ENCODE assay signal across 15 mouse cellular contexts in genomic region chr14:99449112-99449511, GRCm38 (mm10).
DNase-seq lines count a peak whose midpoint lies in the region; ATAC-seq and TF ChIP-seq lines count a peak whose summit lies in the region.
"Had no signal": no experiment of that assay in that cellular context is flagged by ENCODE, and none has a peak within 500 bp of the region (broad histone marks: within the 10 kb centered on the region; RNA-seq: fewer than 3 reads in every experiment).

No protein-coding gene starts in this region.

- no peak overlapping the region for H3K4me3 ChIP-seq in MEL (ENCODE audit: control insufficient read depth in 1 of 2, insufficient read depth in 1 of 2, low read depth in 2 of 2, low read length in 2 of 2)
- no peak overlapping the region for H3K4me3 ChIP-seq in stomach, embryonic 15.5 days (replicated peaks)
- H3K4me3 ChIP-seq in layer of hippocampus, adult 2 months: no peak overlapping the region
- no peak overlapping the region for H3K4me3 ChIP-seq in hindbrain, postnatal 0 days (ENCODE audit: low read length)
- H3K4me3 ChIP-seq: embryonic facial prominence, embryonic 10.5 days had no signal

- 51% methylated on average over 5 of the region's 5 CpGs for WGBS in stomach, embryonic 15.5 days
- WGBS in hindbrain, postnatal 0 days: 71% methylated on average over 5 of the region's 5 CpGs

- H3K4me1 ChIP-seq in MEL (ENCODE audit: control insufficient read depth in 1 of 2, insufficient read depth in 2 of 2, low read length in 2 of 2): peaks cover 0 to 3% of the 10 kb centered on the region in 2 experiments; a peak in 2 of 4 replicates
- H3K4me1 ChIP-seq in stomach, embryonic 15.5 days: no peaks in the 10 kb centered on the region
- H3K4me1 ChIP-seq in hindbrain, postnatal 0 days (ENCODE audit: insufficient read depth, low read length): no peaks in the 10 kb centered on the region
- H3K4me1 ChIP-seq: embryonic facial prominence, embryonic 10.5 days had no signal

- H3K4me2 ChIP-seq in stomach, embryonic 15.5 days: no peak overlapping the region
- no peak overlapping the region for H3K4me2 ChIP-seq in hindbrain, postnatal 0 days (ENCODE audit: low read depth, low read length)

- no peak overlapping the region for H3K9ac ChIP-seq in MEL (ENCODE audit: control insufficient read depth, low read depth, low read length, poor library complexity, severe bottlenecking)
- no peak overlapping the region for H3K9ac ChIP-seq in stomach, embryonic 15.5 days
- no peak overlapping the region for H3K9ac ChIP-seq in hindbrain, postnatal 0 days (replicated peaks; ENCODE audit: low read length)

- TF ChIP-seq EP300 in MEL (IDR thresholded peaks at IDR 0.05; ENCODE audit: low read depth in 1 of 2, low read length in 2 of 2): no peak

- TF ChIP-seq POLR2A in MEL (IDR thresholded peaks at IDR 0.05; ENCODE audit: control insufficient read depth in 1 of 2, insufficient read depth in 1 of 2, low read depth in 1 of 2, low read length in 2 of 2, poor library complexity in 1 of 2): no peak

- no peak overlapping the region for H3K27ac ChIP-seq in MEL (ENCODE audit: control insufficient read depth, low read depth, low read length)
- H3K27ac ChIP-seq in stomach, embryonic 15.5 days: 0 out of 2 replicates have a peak overlapping the region, but pooled peaks have one; percentile 35
- no peak overlapping the region for H3K27ac ChIP-seq in layer of hippocampus, adult 2 months
- H3K27ac ChIP-seq in hindbrain, postnatal 0 days: no peak overlapping the region
- H3K27ac ChIP-seq: embryonic facial prominence, embryonic 10.5 days had no signal

- peak; percentile 65 for ATAC-seq in stomach, embryonic 15.5 days (ENCODE audit: insufficient read depth, low FRiP score, low read depth)
- ATAC-seq in hindbrain, postnatal 0 days: no peak
- ATAC-seq: lung, postnatal 0 days had no signal

- no peaks in the 10 kb centered on the region for H3K9me3 ChIP-seq in MEL (replicated peaks; ENCODE audit: insufficient read depth, low read length)
- H3K9me3 ChIP-seq in stomach, embryonic 15.5 days: no peaks in the 10 kb centered on the region
- H3K9me3 ChIP-seq in hindbrain, postnatal 0 days (ENCODE audit: low read length): no peaks in the 10 kb centered on the region
- H3K9me3 ChIP-seq: embryonic facial prominence, embryonic 10.5 days had no signal

- DNase-seq in CD4-positive helper T cell, adult 2 months (ENCODE audit: low read depth, low spot score): peak; percentile 51
- DNase-seq in MEL (ENCODE audit: low read depth, low spot score): peak; percentile 44
- peak; percentile 7 for DNase-seq in induced T-regulatory cell, adult 2 months (ENCODE audit: low read depth)
- no peak for DNase-seq in kidney, postnatal 10 days
- DNase-seq in layer of hippocampus, adult 2 months (ENCODE audit: low spot score in 2 of 2): no peak
- DNase-seq in hindbrain, postnatal 0 days (ENCODE audit: low spot score): no peak
- DNase-seq in embryo, embryonic 11 days: no peak
- DNase-seq: cerebellum, adult 2 months; heart, adult 18-20 months; kidney, adult 11 months; kidney, postnatal 4 days; midbrain, embryonic 14.5 days had no signal

- no peaks in the 10 kb centered on the region; a peak in 1 of 4 replicates for H3K36me3 ChIP-seq in MEL (ENCODE audit: control insufficient read depth in 1 of 2, insufficient read depth in 2 of 2, low read length in 2 of 2)
- H3K36me3 ChIP-seq in stomach, embryonic 15.5 days: no peaks in the 10 kb centered on the region
- no peaks in the 10 kb centered on the region for H3K36me3 ChIP-seq in hindbrain, postnatal 0 days (ENCODE audit: insufficient read depth, low read length)
- H3K36me3 ChIP-seq: embryonic facial prominence, embryonic 10.5 days had no signal

- no peaks in the 10 kb centered on the region for H3K27me3 ChIP-seq in MEL (ENCODE audit: control insufficient read depth in 1 of 2, insufficient read depth in 2 of 2, low read length in 2 of 2)
- H3K27me3 ChIP-seq in stomach, embryonic 15.5 days (replicated peaks): no peaks in the 10 kb centered on the region
- H3K27me3 ChIP-seq in hindbrain, postnatal 0 days (ENCODE audit: insufficient read depth, low read length): no peaks in the 10 kb centered on the region

- no peak for TF ChIP-seq CTCF in MEL (IDR thresholded peaks at IDR 0.05 in 2 of 3, conservative IDR thresholded peaks at IDR 0.05 in 1 of 3; ENCODE audit: control insufficient read depth in 1 of 3, insufficient read depth in 1 of 3, low read depth in 2 of 3, low read length in 3 of 3, poor library complexity in 1 of 3, severe bottlenecking in 1 of 3)
- TF ChIP-seq CTCF in layer of hippocampus, adult 2 months (conservative IDR thresholded peaks at IDR 0.05): no peak
- TF ChIP-seq CTCF in hindbrain, postnatal 0 days (IDR thresholded peaks at IDR 0.05; ENCODE audit: low read depth): no peak

- no peaks in the 10 kb centered on the region for H3K79me2 ChIP-seq in MEL (ENCODE audit: control insufficient read depth, insufficient read depth, low read length, poor library complexity)

- TF ChIP-seq RAD21 in MEL (IDR thresholded peaks at IDR 0.05; ENCODE audit: low read depth, low read length): no peak

TF ChIP-seq in MEL, 35 proteins besides CTCF, POLR2A, EP300 and RAD21:
- TF ChIP-seq GABPA (IDR thresholded peaks at IDR 0.05; ENCODE audit: low read depth, low read length) (no peak), BHLHE40 (IDR thresholded peaks at IDR 0.05; ENCODE audit: borderline replicate concordance, low read depth, low read length) (peak; percentile 42; the same call in 1 of the 2 replicates)

Comparison
In these comparisons a context has a peak if more than half of its experiments do, and no peak if none do; other contexts are left out.
1. DNase-seq: peak in CD4-positive helper T cell, adult 2 months (single experiment), MEL (single experiment) and induced T-regulatory cell, adult 2 months (single experiment); none in kidney, postnatal 10 days (single experiment), layer of hippocampus, adult 2 months (0 of 2), hindbrain, postnatal 0 days (single experiment) and embryo, embryonic 11 days (single experiment).